Mouse (Mus musculus): ENCODE results near the gene Ust.

Ust gene

DNA sequence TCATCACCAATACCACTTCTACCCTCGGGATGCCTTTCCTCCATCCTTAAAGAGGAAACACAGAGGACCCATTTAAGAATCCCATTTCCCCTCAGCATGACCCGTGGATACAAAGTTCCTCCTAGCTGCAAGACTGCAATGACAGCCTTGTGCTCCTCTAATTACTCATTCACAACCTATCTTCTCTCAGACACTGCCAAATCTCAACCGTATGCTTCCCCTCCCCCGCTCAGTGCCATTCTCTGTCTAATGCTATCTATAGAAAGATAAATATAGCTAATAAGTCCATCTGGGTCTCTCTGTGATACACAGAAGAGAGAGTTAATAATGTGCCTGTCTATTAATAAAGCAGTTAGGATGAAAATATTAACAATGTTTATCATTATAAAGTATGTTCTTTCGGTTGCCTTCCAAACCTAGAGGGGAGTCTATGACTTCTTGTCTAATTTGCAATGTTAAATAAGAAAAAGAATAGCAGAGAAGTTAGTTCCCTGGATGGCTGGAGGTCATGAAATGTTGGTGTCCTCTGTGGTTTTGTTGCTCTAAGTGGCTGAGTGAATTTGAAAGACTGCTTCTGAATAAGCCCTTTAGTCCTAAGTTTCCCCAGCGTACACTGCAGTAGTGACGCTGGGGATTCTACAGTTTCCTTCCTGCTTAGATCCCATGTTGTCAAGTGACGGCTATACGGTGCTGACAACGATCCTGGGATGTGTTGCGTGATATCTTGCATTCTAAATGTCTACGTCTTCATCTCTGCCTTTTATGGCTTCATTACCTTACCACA, 178.8 kb downstream of the Ust start:
- DNase-seq (ENCODE audit: low read depth in 1 of 2, low spot score in 2 of 2): no peak

- no peak for DNase-seq (ENCODE audit: low read depth in 1 of 2, low spot score in 2 of 2)
Observed at GRCm38 (mm10) chr10:8336601-8337000, 182.0 kb downstream of the Ust start.

GRCm38 (mm10) chr10:8330958-8331357, 187.7 kb downstream of the Ust start:
- DNase-seq (ENCODE audit: low read depth in 1 of 2, low spot score in 2 of 2): no peak

- no peak for DNase-seq (ENCODE audit: low read depth in 1 of 2, low spot score in 2 of 2)
Observed at GRCm38 (mm10) chr10:8330006-8330405, 188.6 kb downstream of the Ust start.

- peak in 1 of 2 experiments; percentile 21 for DNase-seq (ENCODE audit: low read depth in 1 of 2, low spot score in 2 of 2)
Observed at GRCm38 (mm10) chr10:8323304-8323765, 195.3 kb downstream of the Ust start.

DNA sequence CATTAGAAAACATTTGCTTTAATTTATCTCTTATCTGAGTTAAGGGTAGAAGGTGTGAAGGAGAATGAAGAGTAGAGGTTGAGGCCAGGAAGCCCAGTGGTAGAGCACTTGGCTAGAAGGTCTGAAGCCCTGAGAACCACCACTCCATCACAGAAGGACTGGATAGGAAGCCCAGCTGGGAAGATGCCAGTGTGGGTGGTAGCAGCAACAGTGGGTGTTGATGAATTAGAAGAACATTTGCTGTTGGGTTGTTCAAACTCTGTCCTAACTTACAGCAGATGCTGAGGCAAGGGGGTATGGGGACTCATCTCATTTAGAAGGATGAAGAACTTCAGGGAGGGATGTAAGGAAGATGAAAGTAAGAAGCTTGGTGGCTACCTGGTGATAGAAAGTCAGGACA, 197.9 kb downstream of the Ust start:
- DNase-seq (ENCODE audit: low read depth in 1 of 2, low spot score in 2 of 2): no peak

DNA sequence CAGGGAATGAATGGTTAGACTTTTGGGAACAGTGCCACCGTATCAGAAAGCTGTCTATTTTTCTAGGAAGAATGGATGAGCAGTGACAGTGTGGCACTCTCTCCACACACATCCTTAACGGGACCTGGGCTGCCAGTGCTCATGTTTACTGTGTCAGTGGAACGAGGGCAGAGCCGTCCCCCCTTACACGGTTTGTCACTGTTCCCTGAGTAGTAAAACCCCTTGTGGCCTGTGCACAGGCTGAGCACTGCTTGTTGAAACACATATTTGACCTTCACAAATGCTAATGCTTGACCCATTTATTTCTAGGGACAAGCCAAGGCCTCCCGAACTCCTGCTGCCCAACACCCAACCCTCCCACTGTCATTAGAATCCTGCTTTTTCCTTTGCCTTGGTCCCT, 209.2 kb downstream of the Ust start:
- no peak for DNase-seq (ENCODE audit: low read depth in 1 of 2, low spot score in 2 of 2)

DNA sequence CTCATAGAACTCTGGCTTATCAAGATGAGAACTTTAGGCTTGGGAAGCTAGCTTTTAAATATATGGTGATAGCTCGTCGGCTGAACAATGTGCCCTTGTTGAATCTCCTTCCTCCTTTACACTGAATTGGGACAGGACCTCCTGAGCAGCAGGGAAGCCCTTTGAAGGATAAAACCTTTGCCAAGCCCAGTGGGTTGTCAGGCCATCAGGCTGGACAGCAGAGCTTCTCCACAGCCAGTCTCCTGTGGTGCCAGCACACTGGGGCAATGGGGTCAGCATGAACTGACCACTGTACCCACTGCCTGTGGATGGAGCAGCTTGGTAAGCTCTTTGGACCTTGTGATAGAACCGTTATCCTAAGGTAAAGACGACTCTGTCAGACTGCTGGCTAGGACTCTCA, 214.4 kb downstream of the Ust start:
- no peak for DNase-seq (ENCODE audit: low read depth in 1 of 2, low spot score in 2 of 2)

DNA sequence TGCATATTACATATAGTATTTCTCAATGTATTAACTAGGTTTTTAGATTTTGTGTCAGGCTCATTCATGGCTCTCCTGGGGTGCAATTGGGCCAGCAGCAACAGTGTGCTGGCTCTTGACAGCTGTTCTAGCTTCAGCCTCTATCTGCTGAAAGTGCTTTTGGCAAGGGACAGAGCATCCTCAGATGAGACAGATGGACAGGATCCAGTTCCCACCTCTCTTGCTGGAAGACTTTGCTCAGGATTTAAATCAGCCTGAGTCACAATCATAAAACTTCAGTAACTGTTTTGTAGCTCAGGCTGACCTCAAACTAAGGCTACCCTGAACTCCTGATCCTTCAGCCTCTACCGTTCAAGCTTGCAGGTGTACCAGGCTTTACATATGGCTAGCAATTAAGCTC, 219.5 kb downstream of the Ust start:
- no peak for DNase-seq (ENCODE audit: low read depth in 1 of 2, low spot score in 2 of 2)

DNA sequence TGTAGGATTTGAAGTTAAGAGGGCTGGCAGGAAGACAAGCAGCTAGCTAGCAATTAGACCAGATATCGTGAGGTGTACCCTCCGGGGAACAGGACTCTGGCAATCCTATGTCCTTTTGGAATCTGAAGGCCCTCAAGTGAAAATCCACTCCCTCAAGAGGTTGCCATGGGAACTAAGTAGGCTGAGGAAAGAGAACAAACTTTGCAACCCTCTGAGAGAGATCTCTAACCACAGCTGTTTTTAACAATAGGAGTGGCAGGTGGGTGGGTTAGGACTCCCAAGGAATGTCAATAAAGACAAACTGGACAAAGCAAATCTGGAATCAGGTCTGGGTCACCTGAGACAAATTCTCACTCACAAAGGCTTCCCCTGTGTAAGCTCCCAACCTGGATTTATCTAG, 221.4 kb downstream of the Ust start:
- DNase-seq (ENCODE audit: low read depth in 1 of 2, low spot score in 2 of 2): no peak

- no peak for DNase-seq (ENCODE audit: low read depth in 1 of 2, low spot score in 2 of 2)
Observed at GRCm38 (mm10) chr10:8290661-8291060, 228.0 kb downstream of the Ust start.

- no peak for DNase-seq (ENCODE audit: low read depth in 1 of 2, low spot score in 2 of 2)
Observed at GRCm38 (mm10) chr10:8287350-8287791, 231.3 kb downstream of the Ust start.

GRCm38 (mm10) chr10:8283991-8284390, 234.6 kb downstream of the Ust start:
- DNase-seq (ENCODE audit: low read depth in 1 of 2, low spot score in 2 of 2): no peak

- DNase-seq (ENCODE audit: low read depth in 1 of 2, low spot score in 2 of 2): no peak
Observed at GRCm38 (mm10) chr10:8277094-8277493, 241.5 kb downstream of the Ust start.

DNA sequence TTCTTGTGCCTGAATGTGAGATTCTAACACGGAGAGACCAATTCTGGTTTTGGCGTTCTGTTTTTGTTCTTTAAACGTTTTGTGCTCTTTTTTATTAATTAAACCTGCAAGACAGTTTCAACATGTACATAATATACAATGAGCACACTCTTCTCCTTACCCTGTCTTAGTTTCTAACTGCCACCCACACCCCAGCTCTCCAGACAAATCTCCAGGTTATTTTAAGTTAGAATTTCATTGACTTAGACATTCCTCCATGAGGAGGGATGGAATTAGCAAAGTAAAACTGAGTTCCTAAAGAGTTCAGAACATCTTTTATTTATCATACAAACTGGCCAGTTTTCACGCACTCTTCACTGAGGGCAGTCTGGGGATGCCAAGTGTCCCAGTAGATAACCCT, 248.9 kb downstream of the Ust start:
- DNase-seq (ENCODE audit: low read depth in 1 of 2, low spot score in 2 of 2): no peak

GRCm38 (mm10) chr10:8259716-8260115, 258.9 kb downstream of the Ust start:
- DNase-seq (ENCODE audit: low read depth in 1 of 2, low spot score in 2 of 2): no peak

- DNase-seq (ENCODE audit: low read depth in 1 of 2, low spot score in 2 of 2): no peak
Observed at GRCm38 (mm10) chr10:8250005-8250404, 268.6 kb downstream of the Ust start.

DNA sequence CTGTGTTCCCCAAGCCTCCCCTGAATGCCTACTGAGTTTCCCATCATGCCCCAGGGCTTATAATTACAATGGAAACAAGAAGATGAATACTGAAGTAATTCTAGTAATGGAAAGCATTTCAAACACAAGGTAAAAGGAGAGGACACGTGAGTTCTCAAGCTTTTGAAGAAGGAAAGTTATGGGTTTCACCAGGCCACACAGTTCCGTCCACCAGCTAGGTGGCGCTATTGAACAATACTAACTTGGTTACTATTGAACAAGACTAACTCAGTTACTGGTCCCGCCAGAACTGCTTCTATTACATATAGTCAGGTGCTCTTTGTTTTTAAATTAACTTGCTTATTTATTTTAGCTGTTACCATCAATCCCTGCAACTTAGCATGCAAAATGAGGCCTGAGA, 276.3 kb downstream of the Ust start:
- peak in 1 of 2 experiments; percentile 10 for DNase-seq (ENCODE audit: low read depth in 1 of 2, low spot score in 2 of 2)

DNA sequence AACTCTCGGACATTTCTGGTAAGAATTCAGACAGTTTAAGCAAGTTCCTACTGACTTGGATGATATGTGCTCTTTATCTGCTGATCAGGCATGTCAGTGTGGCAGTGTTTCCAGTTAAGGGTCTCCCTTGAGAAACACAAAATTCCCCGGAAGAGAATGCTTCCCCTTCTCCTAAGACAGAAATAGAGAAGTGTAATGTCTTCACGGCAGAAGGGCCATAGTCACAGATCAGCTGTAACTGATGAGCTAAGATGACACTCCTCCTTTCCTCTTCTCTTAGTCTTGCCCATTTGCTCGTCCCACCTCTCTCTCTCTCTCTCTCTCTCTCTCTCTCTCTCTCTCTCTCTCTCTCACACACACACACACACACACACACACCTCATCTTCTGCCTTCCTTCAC, 277.9 kb downstream of the Ust start:
- DNase-seq (ENCODE audit: low read depth in 1 of 2, low spot score in 2 of 2): no peak

DNA sequence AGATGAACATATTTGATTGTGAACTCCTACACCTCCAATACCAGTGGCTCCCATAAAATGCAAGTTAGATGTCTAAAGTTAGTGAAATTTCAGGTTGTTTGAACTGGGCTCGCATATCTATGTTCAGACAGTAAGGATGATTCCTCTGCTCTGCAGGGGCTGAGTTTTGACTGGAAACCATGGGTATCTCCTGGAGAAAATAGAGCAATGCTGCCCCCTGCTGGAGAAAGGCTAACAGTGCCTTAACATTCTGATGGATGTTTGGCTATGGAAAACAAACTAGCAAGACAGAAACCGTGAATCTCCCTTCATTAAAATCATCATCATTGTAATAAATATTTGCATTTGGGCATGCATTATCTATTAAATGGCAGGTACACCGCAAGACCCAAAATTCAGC, 278.4 kb downstream of the Ust start:
- DNase-seq (ENCODE audit: low read depth in 1 of 2, low spot score in 2 of 2): peak; percentile 31 to 56

DNA sequence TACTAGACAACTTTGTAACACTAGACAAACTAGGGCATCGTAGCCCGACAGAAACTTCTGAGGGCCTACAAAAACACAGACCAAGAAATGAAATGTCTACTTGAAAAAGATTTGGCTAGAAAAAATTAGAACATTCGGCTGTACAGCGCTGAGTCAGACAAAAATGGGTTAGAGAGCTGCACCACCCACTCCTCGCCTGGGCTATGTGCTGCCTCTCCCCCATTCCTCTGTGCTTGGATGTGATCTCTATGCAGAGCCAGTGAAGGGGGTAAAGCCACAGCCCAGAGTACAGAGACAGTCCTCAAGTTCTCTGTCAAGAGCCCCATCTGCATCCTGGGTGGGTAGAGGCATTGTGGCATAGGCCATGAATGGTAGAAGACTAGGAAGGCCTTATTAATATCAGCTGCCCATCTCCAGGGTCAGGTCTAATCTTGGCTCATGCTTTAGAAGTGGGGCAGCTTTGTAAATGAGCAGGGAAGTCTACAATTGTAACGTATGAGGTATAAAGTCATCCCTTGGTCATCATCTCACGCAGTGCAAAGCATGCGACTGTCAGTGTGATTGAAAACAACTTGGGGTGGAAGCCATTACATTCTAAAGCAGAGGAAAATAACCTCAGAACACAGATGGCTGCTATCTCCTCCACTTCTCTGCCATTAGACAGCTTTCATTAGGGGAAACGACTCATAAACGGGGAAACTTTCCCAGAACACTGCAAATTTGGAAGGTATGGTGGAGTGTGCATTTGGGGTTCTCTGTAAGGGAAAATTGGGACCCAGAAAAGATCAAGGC, 281.6 kb downstream of the Ust start:
- DNase-seq (ENCODE audit: low read depth in 1 of 2, low spot score in 2 of 2): no peak

DNA sequence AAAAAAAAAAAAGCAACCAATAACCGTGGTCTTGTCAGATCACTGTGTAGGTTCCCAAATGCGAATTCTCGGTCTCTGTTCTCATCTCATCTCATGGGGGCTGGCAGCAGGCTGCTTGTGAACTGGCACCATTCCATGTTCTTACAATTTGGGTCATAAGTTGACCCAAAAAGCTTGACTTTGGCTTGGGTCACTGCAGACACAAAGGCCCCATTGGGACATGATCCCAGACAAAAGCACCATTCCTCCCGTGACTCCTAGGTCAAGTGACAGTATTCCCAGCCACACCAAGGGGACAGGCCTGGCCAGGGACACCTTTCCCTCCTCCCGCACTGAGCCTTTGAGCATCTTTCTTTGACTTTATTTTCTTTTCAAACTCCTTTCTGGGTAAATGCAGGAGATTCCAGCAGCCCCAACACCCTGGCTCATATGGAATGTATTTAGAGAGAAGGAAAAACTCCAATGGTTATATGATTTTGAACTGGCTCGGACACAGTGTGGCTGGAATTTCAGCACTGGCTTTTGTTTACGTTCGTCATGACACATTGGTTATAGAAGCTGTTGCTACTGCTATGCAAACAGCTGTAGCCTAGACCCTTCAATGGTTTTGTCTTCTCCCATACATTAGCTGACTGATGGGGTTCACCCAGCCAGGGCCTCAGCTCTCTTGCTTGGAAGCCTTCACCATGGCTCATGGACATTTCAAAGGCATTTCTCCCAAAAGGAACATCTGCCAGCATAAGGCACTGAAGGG, 285.3 kb downstream of the Ust start:
- DNase-seq (ENCODE audit: low read depth in 1 of 2, low spot score in 2 of 2): no peak
